Mouse (Mus musculus): ENCODE data around the gene Slc2a5. TPM values are rescaled to one million over a fixed set of nuclear protein-coding genes. Genes with fewer than 3 reads are reported as not detected.

Slc2a5 gene
- polyA plus RNA-seq, 1 experiment: not detected

DNA sequence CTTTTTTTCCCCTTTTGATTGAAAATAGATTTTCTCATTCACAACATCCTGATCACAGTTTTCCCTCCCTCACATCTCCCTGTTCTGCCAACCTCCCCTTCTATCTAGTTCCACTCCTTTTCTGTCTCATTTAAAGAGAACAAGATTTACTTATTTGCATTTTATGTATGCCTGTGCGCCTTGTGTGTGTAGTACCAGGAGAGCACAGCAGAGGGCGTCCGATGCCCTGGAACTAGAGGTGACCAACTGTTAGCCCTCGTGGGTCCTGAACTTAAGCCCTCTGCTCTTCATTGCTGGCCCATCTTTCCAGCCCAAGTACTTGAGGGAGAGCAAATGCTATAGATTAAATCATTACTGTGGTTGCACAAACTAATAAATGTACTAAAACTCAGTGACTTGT is 33.7 kb upstream of the Slc2a5 start:
- Histone ChIP-seq H3K36me3 (ENCODE audit: control insufficient read depth) (no peaks in the 10 kb centered on the region), H3K4me1 (ENCODE audit: control insufficient read depth) (peaks cover 16% of the 10 kb centered on the region), H3K4me3 (replicated peaks) (no peak overlapping the region), H3K27me3 (ENCODE audit: control insufficient read depth) (peaks cover 23% of the 10 kb centered on the region), H3K9me3 (ENCODE audit: control insufficient read depth, low read length) (0 out of 2 replicates have a peak, but pooled peaks cover 2% of the 10 kb centered on the region)
- TF ChIP-seq GATA1 (IDR thresholded peaks at IDR 0.05; ENCODE audit: low read length) (no peak), TAL1 (IDR thresholded peaks at IDR 0.05; ENCODE audit: low read length) (no peak)

DNA sequence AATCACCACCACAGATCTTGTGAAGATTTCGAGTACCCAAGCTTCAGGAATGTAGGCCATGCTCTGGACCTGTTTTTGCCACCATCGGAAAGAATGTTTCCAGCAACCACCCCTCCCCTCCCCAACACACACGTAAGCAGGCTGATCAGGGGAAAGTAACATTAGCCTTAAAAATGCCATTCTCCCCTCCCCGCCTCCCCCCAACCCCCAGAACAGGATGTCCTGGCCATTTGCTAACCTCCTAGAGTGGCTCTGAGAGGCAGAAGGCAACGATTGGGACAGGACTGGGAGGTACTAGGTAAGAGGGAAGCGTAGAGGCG is 32.3 kb upstream of the Slc2a5 start:
- Histone ChIP-seq H3K27me3 (ENCODE audit: control insufficient read depth) (peaks cover 25% of the 10 kb centered on the region), H3K4me1 (ENCODE audit: control insufficient read depth) (peaks cover 16% of the 10 kb centered on the region), H3K36me3 (ENCODE audit: control insufficient read depth) (no peaks in the 10 kb centered on the region), H3K4me3 (replicated peaks) (peak overlapping the region; percentile 53), H3K9me3 (ENCODE audit: control insufficient read depth, low read length) (0 out of 2 replicates have a peak, but pooled peaks cover 2% of the 10 kb centered on the region)
- TF ChIP-seq TAL1 (IDR thresholded peaks at IDR 0.05; ENCODE audit: low read length): no peak
- TF ChIP-seq GATA1 (IDR thresholded peaks at IDR 0.05; ENCODE audit: low read length): no peak

DNA sequence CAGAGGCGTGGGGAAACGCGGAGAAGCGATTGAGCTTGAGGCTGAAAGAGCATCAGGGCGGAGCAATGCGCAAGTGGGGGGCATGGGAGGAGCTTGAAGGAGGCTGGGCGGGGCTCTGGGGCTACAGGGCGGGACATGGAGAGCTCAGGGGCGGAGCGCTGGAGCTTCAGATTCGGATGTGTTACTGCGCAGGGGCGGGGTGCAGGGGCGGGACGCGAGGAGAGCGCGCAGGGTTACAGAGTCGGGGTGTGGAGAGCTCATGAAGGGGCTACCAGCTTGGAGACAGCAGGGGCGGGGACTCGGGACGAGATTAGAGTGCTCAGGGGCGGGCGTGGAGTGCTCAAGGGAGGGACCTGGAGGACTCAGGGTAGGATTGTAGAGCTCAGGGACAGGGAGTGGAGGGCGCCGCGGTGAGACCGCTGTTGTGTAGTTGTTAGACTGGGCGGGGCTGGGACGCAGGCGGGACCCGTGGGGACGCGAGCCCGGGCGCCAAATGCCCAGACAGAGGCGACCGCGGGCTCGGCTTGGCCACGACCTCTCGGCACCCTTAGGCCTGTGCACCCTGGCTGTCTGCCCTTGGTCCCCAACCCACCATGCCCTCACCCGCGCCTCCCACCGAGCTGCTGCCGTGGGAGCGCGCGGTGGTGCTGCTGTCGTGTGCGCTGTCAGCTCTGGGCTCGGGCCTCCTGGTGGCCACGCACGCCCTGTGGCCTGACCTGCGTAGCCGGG is 31.8 kb upstream of the Slc2a5 start, which contains the start of gene Gpr157:
Gpr157 (plus strand) TSS at position 205 of the 729 bp plus-strand sequence.
- peaks cover 16% of the 10 kb centered on the region for H3K4me1 ChIP-seq (ENCODE audit: control insufficient read depth)
- peaks cover 25% of the 10 kb centered on the region for H3K27me3 ChIP-seq (ENCODE audit: control insufficient read depth)
- H3K9me3 ChIP-seq (ENCODE audit: control insufficient read depth, low read length): 0 out of 2 replicates have a peak, but pooled peaks cover 2% of the 10 kb centered on the region
- H3K36me3 ChIP-seq (ENCODE audit: control insufficient read depth): no peaks in the 10 kb centered on the region
- peak within 1 kb of the TSS; percentile 53 for H3K4me3 ChIP-seq (replicated peaks)
- no peak for TF ChIP-seq TAL1 (IDR thresholded peaks at IDR 0.05; ENCODE audit: low read length)
- no peak for TF ChIP-seq GATA1 (IDR thresholded peaks at IDR 0.05; ENCODE audit: low read length)

DNA sequence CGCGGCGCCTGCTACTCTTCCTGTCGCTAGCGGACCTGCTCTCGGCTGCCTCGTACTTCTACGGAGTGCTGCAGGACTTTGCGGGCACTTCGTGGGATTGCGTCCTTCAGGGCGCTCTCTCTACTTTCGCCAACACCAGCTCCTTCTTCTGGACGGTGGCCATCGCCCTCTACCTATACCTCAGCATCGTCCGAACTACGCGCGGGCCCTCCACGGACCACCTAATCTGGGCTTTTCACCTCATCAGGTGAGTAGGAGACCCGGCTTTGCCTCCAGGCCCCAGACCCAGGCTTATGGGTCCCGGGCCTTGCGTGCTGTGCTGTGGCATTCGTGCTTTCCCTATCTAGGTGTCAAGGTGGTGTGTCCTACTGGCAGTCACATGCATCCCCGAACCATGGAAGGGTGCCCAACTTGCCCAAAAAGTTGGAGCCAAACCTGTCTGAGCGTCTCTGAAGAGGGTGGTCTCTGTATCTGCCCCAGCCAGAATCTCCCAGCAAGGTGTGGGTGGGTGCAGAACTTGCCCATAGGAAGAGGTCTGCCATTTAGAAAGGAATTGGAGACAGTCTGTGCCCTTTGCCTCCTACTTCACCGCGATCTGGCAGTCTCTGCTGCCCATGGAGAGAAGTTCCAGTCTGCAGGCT is 31.1 kb upstream of the Slc2a5 start:
- Histone ChIP-seq H3K4me1 (ENCODE audit: control insufficient read depth) (peaks cover 16% of the 10 kb centered on the region), H3K36me3 (ENCODE audit: control insufficient read depth) (no peaks in the 10 kb centered on the region), H3K27me3 (ENCODE audit: control insufficient read depth) (peaks cover 25% of the 10 kb centered on the region), H3K9me3 (ENCODE audit: control insufficient read depth, low read length) (0 out of 2 replicates have a peak, but pooled peaks cover 2% of the 10 kb centered on the region), H3K4me3 (replicated peaks) (peak overlapping the region; percentile 53)
- TF ChIP-seq GATA1 (IDR thresholded peaks at IDR 0.05; ENCODE audit: low read length) (no peak), TAL1 (IDR thresholded peaks at IDR 0.05; ENCODE audit: low read length) (no peak)

DNA sequence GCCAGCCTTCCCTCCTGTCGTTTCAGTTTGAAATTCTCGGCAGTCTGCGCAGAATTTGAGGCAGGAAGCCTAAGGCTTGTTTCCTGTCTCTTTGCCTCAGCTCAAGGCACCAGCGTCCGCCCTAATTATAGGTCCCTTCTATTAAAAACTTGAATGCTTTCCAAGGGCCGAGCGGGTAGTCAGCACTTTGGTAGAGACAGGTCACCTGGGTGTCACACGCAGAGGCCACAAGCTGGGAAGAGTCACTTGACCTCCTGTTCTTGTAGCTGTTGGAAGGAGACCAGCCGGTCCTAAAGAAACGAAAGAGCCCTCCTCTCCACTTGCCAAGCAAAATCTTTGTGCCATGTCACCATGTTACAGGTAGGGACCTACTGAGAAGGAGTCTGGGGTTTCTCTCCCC is 30.0 kb upstream of the Slc2a5 start:
- peaks cover 16% of the 10 kb centered on the region for H3K4me1 ChIP-seq (ENCODE audit: control insufficient read depth)
- 0 out of 2 replicates have a peak, but pooled peaks cover 2% of the 10 kb centered on the region for H3K9me3 ChIP-seq (ENCODE audit: control insufficient read depth, low read length)
- no peak for TF ChIP-seq TAL1 (IDR thresholded peaks at IDR 0.05; ENCODE audit: low read length)
- TF ChIP-seq GATA1 (IDR thresholded peaks at IDR 0.05; ENCODE audit: low read length): no peak
- H3K4me3 ChIP-seq (replicated peaks): no peak overlapping the region
- peaks cover 25% of the 10 kb centered on the region for H3K27me3 ChIP-seq (ENCODE audit: control insufficient read depth)
- H3K36me3 ChIP-seq (ENCODE audit: control insufficient read depth): no peaks in the 10 kb centered on the region

DNA sequence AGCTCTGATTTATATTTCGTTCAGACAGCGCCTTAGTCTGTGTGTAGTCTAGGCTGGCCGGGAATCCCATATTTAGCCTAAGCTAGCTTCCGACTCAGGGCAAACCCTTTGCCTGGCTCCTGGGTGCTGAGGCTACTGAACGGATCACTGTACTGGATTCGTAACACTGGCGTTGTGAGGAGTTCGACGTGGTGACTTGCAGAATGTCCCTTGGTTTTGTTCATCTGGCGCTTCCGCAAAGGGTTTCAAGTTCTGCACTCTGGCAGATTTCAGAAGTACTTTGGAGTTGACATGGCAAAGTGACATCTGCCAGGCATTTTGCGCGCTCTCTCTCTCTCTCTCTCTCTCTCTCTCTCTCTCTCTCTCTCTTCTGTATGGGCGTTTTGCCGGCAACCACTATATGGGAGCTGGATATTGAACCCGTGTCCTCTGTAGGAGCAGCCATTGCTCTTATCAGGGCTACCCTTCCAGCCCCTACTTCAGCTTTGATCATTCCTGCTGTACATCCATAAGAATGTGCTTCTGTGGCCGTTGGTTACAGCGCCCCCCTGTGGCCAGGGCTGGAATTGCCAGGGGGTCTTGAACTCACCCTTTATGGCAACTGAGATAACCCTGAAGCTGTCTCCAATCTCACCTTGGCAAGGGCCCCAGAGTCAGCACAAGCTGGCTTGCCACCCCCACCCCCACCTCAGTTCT is 27.0 kb upstream of the Slc2a5 start:
- no peaks in the 10 kb centered on the region for H3K9me3 ChIP-seq (ENCODE audit: control insufficient read depth, low read length)
- H3K27me3 ChIP-seq (ENCODE audit: control insufficient read depth): peaks cover 25% of the 10 kb centered on the region
- H3K4me3 ChIP-seq (replicated peaks): no peak overlapping the region
- peaks cover 13% of the 10 kb centered on the region for H3K4me1 ChIP-seq (ENCODE audit: control insufficient read depth)
- TF ChIP-seq TAL1 (IDR thresholded peaks at IDR 0.05; ENCODE audit: low read length): no peak
- no peak for TF ChIP-seq GATA1 (IDR thresholded peaks at IDR 0.05; ENCODE audit: low read length)
- H3K36me3 ChIP-seq (ENCODE audit: control insufficient read depth): no peaks in the 10 kb centered on the region

DNA sequence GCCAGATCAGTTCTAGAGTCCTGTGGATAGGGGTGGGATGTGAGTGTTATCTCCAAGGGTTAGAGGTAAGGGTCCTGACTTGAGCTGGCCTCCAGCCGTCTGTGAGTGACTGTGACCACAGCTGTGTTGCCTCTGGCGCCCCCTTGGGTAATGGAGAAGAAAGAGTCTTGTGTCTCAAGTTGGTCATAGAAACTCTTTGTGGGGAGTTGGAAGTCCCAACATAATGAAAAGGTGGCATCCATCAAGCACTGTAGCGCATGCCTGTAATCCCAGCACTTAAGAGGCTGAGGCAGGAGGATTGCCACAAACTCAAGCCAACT is 26.5 kb upstream of the Slc2a5 start:
- Histone ChIP-seq H3K4me3 (replicated peaks) (no peak overlapping the region), H3K4me1 (ENCODE audit: control insufficient read depth) (peaks cover 8% of the 10 kb centered on the region), H3K27me3 (ENCODE audit: control insufficient read depth) (peaks cover 24% of the 10 kb centered on the region), H3K36me3 (ENCODE audit: control insufficient read depth) (no peaks in the 10 kb centered on the region), H3K9me3 (ENCODE audit: control insufficient read depth, low read length) (no peaks in the 10 kb centered on the region)
- TF ChIP-seq TAL1 (IDR thresholded peaks at IDR 0.05; ENCODE audit: low read length) (no peak), GATA1 (IDR thresholded peaks at IDR 0.05; ENCODE audit: low read length) (no peak)

DNA sequence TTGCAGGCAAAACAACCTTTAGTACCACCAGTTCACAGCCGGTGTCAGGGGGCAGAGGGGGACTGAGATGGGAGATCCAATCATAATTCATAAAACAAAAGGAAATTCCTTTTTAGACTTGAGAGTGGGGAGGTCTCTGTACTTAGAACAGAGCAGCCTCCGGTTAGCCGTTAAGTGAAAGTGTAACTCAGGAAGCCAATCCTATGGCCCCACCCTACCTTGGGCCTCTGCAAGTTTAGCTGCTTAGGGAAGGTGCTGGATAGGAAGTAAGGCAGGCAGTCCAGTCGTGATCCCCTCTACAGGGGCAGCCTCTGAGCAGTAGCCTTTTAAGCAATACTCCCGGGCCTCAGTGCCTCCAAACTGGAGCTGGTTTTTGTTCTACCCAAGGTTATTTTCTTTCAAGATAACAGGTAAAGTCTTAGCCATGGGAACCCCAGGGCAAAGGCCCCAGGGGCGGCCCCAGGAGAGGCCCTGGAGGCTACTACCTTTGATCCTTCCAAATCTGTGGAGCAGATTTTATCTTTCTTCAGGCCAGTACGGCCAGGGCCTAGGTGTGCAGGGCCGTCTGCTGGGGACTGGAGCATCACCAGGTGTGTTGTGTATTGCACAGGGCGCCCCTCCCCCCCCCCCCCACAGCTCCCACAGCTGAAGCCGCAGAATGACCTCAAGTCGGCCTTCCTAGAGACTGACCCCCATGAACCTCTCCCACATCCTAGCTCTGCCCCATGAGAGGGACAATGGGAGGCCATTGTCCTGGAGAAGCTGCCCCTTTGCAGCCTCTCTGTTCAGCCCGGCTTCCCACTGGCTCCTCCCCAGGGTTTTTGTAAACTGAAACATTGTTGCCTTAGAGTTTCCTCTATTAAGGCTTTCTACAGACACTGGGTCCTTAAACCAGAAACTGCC is 25.3 kb upstream of the Slc2a5 start:
- H3K36me3 ChIP-seq (ENCODE audit: control insufficient read depth): no peaks in the 10 kb centered on the region

More for the DNA sequence above, 25.3 kb upstream of the Slc2a5 start:
- Histone ChIP-seq H3K4me1 (ENCODE audit: control insufficient read depth) (no peaks in the 10 kb centered on the region), H3K27me3 (ENCODE audit: control insufficient read depth) (peaks cover 13% of the 10 kb centered on the region), H3K9me3 (ENCODE audit: control insufficient read depth, low read length) (no peaks in the 10 kb centered on the region), H3K4me3 (replicated peaks) (no peak overlapping the region)
- TF ChIP-seq GATA1 (IDR thresholded peaks at IDR 0.05; ENCODE audit: low read length): no peak
- TF ChIP-seq TAL1 (IDR thresholded peaks at IDR 0.05; ENCODE audit: low read length): no peak
